Mouse (Mus musculus) layer of hippocampus, adult 11-12 months (tissue): ENCODE data around the gene Spib.

ENCODE experiments used
- DNase-seq: peaks from one replicate; pipeline ENCODE4 v3.0.0; 2022; ENCODE audit warnings: low spot score

Gene Spib

GRCm38 (mm10) chr7:44531946-44532732 is at the start of gene Spib:
Spib (minus strand) TSS chr7:44532071.
- no peak for DNase-seq

GRCm38 (mm10) chr7:44581637-44582036 is 49.8 kb upstream of the Spib start:
- DNase-seq = no peak

GRCm38 (mm10) chr7:44576333-44576844 is 44.5 kb upstream of the Spib start:
- DNase-seq = no peak

GRCm38 (mm10) chr7:44572956-44573484 is 41.1 kb upstream of the Spib start:
- DNase-seq = no peak

- no peak for DNase-seq
Measured at GRCm38 (mm10) chr7:44572213-44572701, 40.4 kb upstream of the Spib start, which contains the start of gene Napsa. Napsa (plus strand) TSS chr7:44572380.

DNA sequence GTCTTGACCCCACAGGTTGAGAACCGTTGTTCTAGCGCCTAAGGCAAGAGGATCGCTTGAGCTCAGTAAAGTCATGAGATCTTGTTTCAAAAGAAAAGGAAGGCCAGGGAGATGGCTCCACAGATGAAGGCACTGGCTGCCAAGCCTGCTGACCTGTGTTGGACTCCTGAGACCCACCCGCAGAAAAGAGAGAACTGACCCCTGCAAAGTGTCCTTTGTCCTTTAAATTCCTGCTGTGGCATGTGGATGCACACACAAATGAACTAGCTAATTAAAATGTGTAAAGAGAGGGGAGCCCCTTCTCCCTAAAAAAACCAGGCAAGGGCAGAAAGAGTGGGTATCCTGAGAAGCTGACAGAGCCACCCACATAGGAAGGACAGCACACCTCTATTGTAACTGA is 39.9 kb upstream of the Spib start:
- DNase-seq = no peak

DNA sequence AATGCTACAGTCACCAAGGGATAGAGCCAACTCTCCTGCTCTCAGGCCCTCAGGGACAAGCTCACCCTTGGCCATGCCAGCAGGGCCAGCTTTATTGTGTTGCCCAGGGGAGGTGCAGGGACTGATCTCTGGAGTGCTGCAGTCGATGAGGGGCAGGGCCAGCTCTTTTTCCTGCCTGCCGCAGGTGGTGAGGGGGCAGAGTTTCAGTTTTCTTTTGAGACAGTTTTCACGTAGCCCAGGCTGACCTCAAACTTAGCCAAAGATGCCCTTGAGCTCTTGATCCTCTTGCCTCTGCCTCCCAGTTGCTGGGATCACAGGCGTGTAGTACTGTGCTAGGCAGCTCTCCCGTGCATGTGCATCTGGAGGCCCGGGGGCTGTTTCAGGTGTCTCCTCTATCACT is 39.1 kb upstream of the Spib start:
- no peak for DNase-seq

DNA sequence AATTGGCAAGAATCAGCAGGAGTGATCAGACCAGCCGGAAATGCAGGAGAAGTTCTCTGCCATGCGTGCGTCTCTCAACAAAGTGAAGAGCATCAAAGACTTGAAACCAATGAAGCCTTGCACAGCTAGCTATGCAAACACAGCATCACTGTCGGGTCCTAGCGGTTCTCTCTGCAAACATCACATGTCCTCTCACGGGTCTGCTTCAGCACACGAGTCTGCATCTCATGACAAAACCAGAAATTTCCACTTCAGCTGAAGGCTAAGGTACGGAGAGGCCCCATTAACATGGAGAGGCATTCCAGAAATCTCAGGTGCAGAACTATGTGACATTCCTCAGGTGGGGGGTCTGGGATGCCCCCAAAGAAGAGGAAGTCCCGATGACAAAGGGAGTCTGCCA is 36.9 kb upstream of the Spib start:
- no peak for DNase-seq

GRCm38 (mm10) chr7:44565414-44565813 is 33.5 kb upstream of the Spib start:
- DNase-seq = no peak

DNA sequence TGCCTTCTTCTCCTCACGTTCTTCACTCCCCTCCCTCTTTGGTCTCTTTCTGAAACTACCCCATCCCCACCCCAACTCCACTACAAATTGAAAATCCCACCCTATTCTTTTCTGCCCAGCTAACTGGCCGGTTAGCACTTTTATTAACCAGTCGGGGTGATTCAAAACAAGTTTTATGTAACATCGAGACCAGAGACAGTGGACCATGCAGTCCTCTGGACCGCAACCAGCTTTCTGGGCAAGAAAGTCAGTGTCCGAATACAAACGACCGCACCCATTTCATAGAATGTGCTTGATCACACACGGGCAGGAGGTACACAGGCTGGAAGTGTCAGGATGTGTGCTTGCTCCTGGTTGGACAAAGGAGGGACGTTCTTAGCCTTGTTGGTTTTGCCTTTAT is 32.6 kb upstream of the Spib start:
- DNase-seq = no peak

GRCm38 (mm10) chr7:44563284-44563683 is 31.4 kb upstream of the Spib start:
- DNase-seq = no peak

DNA sequence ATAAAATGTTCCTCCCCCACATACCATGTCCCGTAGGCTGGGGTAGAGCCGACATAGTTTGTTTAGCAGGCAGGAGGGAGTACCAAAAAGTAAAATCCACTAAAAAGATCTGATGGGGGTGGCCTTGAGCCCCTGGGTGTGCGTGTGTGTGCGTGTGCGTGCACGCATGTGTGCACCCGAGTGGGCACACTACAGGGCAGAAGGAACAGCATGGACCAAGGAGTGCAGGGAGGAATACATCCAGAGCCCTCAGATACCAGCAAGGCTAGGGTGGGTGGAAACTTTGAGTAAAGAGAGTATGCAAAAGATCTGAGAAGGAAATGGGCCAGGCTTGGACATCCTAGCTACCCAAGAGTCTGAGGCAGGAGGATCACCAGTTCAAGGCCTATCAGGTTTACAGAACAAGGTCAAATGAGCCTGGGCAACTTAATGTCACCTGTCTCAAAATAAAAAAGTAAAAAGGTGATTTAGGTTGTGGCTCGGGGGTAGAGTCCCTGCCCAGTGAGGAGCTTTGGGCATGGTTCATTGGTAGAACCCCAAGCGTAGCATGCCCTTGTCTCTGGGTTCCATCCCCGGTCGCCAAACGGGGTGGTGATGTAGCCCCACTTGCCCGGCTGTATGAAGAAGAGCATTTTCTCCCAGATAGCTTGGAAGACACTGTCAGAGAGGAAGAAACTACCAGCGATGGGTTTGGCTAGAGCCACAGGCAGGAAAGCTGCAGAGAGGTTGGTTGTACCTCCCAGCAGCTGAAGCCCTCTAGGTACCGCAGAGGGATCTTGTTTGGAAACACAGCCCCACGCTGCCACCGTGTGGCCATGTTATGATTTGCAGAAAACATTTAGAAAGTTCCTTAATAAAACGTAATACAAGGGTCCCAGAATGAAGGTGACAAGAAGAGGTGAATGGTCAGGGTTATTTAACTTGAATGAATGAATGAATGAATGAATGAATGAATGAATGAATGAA is 28.8 kb upstream of the Spib start:
- DNase-seq = peak; percentile 84

DNA sequence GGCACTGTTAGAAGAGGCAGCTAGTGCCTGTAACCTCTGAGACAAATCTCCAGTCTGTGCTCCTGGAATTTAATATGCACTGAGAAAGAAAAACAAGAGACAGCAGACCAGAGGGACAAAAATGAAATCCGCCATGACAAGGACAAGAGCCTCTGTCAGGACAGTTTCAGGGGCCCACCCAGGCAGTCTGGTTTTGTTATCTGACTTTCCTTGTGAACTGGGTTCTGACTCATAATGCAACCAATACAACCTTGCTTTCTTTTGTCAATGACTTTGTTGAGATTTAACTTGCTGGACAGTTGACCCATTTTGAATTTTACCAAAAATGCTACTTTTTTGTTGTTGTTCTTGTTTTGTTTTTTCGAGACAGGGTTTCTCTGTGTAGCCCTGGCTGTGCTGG is 25.8 kb upstream of the Spib start:
- no peak for DNase-seq

DNA sequence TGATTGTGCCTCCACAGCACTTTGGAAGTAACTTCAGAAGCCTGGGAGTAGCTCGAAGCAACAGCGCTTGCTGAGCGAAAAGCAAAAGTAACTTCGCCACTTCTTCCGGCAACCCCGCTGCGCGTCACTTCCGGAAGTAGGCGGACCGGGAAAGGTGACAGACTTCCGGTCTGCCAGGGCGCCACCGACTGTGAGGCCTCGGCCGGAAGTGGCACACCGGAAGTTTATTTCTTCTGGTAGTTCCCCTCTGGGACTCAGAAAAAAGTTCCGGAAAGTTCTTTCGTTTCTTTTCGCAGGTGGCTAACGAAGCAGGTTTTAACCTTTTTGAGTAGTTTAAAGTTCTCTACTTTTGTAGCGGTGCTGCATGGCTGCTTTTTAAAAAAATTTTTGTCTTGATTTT is 22.0 kb upstream of the Spib start, which contains the start of gene Nr1h2:
Gene Nr1h2, minus strand, starts transcription at position 126 of the 400 bp plus-strand sequence.
- peak; percentile 95 for DNase-seq

GRCm38 (mm10) chr7:44553196-44553764 is 21.4 kb upstream of the Spib start:
- DNase-seq = peak; percentile 66

DNA sequence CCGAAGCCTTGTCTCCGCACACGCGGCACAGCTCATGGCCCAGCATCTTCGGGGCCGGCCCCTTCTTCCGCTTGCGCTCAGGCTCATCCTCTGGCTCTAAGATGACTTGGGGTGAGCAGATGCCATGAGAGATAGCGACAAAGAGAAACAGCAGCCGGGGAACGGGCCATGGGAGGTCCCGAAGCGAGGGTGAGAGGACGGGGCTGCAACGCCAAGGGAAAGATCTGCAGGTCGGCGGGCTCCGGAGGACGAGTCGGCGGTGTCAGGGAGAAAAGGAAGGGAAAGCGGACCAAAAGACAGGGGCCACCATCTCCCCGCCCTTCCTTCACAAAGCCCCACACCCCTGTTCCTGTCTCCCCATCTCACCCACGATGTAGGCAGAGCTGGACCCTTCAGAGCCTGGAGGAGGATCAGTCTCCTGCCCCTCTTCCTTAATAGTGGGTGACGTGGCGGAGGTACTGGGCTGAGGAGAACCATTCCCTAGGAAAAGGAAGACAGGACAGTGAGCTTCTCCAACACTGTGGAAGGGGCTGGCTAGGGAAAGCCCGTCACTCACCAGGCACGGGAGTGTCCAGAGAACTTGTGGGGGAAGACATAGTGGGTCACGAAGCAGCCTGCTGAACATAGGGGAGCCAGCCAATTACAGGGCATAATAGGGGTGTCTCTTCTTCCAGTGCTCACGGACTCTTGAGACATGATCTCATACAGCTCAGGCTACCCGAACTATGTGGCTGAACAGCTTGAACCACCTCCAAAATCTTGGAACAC is 20.5 kb upstream of the Spib start:
- DNase-seq = no peak

DNA sequence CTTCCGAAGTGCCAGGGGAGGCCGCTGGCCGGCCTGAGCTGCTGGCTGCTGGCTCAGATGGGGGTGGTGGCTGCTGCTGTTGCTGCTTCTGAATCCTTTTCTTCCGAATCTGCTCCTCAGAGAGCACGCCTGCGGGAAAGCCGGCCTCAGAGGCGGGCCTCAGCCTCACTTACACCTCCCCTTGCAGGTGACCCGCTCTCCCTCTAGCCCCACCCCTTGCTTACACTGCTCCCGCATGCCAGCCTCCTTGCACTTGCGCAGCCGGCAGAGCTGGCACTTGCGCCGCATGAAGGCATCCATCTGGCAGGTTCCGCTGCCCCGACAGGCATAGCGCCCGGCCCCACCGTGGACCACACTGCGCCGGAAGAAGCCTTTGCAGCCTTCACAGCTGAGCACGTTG is 19.9 kb upstream of the Spib start:
- no peak for DNase-seq

DNA sequence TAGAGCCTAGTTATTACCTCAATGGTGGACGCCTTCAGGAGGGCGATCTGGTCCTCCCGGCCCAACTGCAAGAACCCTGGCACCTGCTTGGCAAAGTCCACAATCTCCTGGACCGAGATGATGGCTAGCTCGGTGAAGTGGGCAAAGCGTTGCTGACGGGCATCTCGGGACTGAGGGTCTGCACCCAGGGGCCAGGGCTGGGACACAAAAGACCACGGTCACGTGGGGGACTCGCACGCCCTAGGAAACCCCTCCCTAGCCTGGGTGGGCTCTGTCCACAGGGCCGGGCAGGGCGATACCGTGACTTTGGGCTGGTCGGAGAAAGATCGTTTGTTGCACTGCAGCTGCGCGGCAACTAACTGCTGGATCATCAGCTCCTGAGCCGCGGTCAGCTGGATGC is 19.4 kb upstream of the Spib start:
- no peak for DNase-seq

- no peak for DNase-seq
Measured at GRCm38 (mm10) chr7:44550409-44550678, 18.5 kb upstream of the Spib start.

- DNase-seq = no peak
Measured at GRCm38 (mm10) chr7:44549621-44550408, 17.9 kb upstream of the Spib start.
